Mouse (Mus musculus) hindbrain, embryonic 10.5 days (tissue): ENCODE measurements around the gene Drg1. TPM values are rescaled to one million over a fixed set of nuclear protein-coding genes. Genes with fewer than 3 reads are reported as not detected.
"Not testable (repeated sequence)": the region's sequence is repeated elsewhere in the genome, so short reads cannot be mapped to it uniquely, and the experiment has no call there.

ENCODE experiments used
- DNase-seq: peaks from one replicate; pipeline ENCODE4 v3.0.0-alpha.2; 2017; ENCODE audit warnings: low spot score
- H3K27ac ChIP-seq: fragments of 300-500 bp; sonication (generic); 2 replicates; pipeline ENCODE4 v1.5.1; 2016; ENCODE audit warnings: mild to moderate bottlenecking, moderate library complexity
- H3K27me3 ChIP-seq: fragments of 300-500 bp; sonication (generic); 2 replicates; pipeline ENCODE4 v1.6.1; 2016; ENCODE audit warnings: mild to moderate bottlenecking; ENCODE audit not compliant: poor library complexity, insufficient read depth, severe bottlenecking
- H3K36me3 ChIP-seq: fragments of 300-500 bp; sonication (generic); 2 replicates; pipeline ENCODE4 v1.6.1; 2016; ENCODE audit warnings: mild to moderate bottlenecking, moderate library complexity
- H3K4me1 ChIP-seq: fragments of 300-500 bp; sonication (generic); replicated peaks from 2 replicates; pipeline ENCODE4 v1.6.1; 2016; ENCODE audit warnings: mild to moderate bottlenecking
- H3K4me3 ChIP-seq: fragments of 300-500 bp; sonication (generic); 2 replicates; pipeline ENCODE4 v1.5.1; 2016; ENCODE audit warnings: mild to moderate bottlenecking, moderate library complexity
- H3K9me3 ChIP-seq: fragments of 300-500 bp; sonication (generic); 2 replicates; pipeline ENCODE4 v1.6.1; 2016; ENCODE audit warnings: mild to moderate bottlenecking, moderate library complexity
- WGBS: fragments of 180-500 bp; shearing (Covaris S2); methylation state at CpG from one replicate; pipeline ENCODE4 v1.1.7; 2016; 5-methylcytosine and 5-hydroxymethylcytosine counted together
- polyA plus RNA-seq: library from polyadenylated mRNA; unstranded; fragments of >200 nt; fragmentation: Nextera tagmentation; extraction: Ambion mirVana; gene quantifications from 2 replicates; pipeline ENCODE4 v1.2.1, GENCODE M21; 2016

The Drg1 gene
- polyA plus RNA-seq, 1 experiment from 2014 or later: 322 TPM

DNA sequence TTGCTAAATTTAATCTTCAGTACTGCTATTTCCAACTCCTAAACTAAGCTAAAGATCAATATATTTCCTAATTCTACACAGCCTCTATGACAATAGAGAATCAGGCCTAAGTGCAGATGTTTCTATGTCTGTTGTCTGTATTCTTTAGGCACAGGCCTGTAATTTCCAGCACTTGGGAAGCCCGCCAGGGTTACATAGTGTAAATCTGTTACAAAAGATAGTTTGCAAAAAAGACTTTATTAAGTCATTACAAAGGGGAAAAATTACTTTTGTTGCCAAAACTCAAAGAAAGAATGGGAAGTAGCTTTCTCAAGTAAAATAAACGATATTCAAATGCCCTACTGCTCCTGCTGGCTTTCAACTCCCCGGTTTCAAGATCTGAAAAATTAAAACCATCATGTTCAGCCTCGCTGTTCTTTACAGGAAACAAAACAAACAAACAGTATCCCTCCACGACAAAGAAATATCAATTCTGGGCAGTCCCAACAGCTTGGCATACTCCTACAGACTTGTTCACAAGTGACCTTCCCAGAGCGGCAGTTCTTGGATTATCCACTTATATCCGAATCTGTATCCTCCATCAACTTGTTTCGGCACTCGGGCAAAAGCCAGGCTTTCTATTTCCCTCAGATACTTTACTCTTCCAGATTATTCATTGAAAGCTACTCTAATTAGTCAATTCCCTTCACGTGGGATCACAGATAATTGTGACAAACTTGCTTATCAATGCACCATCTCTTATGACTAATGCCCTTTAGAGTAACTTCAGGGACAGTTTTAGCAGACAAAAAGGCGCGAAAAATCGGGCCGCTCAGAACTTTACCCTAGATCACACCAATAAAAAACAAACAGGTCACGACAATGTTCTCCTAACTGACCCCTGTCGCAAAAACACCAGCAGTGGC is 64.6 kb downstream of the Drg1 start:
- Histone ChIP-seq H3K27ac (peak overlapping the region; percentile 86), H3K36me3 (peaks cover 24% of the 10 kb centered on the region), H3K9me3 (no peaks in the 10 kb centered on the region), H3K4me3 (peak overlapping the region; percentile 51), H3K27me3 (no peaks in the 10 kb centered on the region), H3K4me1 (peaks cover 9% of the 10 kb centered on the region)
- 9% methylated on average over 16 of the region's 16 CpGs for WGBS
- DNase-seq: no peak

DNA sequence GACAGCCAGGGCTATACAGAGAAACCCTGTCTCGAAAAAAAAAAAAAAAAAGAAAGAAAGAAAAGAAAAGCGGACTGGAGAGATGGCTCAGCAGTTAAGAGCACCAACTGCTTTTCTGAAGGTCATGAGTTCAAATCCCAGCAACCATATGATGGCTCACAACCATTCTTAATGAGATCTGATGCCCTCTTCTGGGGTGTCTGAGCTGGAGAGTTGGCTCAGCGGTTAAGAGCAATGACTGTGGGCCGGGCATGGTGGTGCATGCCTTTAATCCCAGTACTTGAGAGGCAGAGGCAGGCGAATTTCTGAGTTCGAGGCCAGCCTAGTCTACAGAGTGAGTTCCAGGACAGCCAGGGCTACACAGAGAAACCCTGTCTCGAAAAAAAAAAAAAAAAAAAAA is 65.6 kb downstream of the Drg1 start:
- not testable (repeated sequence) for DNase-seq, H3K27me3 ChIP-seq, H3K4me1 ChIP-seq, H3K27ac ChIP-seq, H3K9me3 ChIP-seq, H3K4me3 ChIP-seq
- WGBS: 93% methylated on average over 7 of the region's 7 CpGs
- H3K36me3 ChIP-seq: peaks cover 15% of the 10 kb centered on the region

DNA sequence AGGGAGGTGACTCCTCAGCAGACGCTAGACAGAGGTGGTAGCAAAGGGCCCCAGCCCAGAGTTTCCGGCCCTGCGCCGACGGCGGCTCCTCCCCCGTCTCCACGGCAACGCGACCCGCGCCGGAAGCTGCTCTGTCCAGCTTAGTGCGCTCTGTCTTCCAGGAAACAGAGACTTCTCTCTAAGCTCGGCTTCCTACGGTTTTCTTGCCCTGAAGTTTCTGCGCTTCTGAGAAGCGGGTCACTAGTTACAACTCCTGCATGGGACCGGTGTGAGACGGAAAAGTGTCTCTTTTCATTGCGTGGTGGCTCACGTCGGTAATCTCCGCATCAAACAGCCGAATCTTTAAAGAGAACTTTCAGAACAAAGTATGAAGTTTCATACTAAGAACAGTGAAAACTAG is 72.9 kb downstream of the Drg1 start, which contains the start of gene Sfi1:
Gene Sfi1, minus strand, starts transcription at position 101 of the 400 bp plus-strand sequence.
- no peaks in the 10 kb centered on the region for H3K27me3 ChIP-seq
- H3K9me3 ChIP-seq: no peaks in the 10 kb centered on the region
- no peak for DNase-seq
- H3K4me3 ChIP-seq: no peak within 1 kb of the TSS
- H3K27ac ChIP-seq: no peak within 1 kb of the TSS
- no peaks in the 10 kb centered on the region for H3K36me3 ChIP-seq
- 86% methylated on average over 25 of the region's 25 CpGs for WGBS
- no peaks in the 10 kb centered on the region for H3K4me1 ChIP-seq

DNA sequence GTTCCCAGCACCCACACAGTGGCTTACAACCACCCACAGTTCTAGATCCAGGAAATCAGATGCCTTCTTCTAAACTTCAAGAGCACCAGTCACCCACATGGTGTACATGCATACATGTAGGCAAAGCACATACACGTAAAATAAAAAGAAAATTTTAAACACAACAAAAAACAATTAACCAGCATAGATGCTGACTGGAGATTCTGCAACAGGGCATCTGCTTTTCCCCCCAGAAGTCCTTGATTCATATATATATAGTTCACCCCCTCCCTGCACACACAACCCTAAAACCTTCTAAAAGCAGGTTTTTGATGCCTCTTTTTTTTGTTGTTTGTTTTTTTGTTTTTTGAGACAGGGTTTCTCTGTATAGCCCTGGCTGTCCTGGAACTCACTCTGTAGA is 83.5 kb downstream of the Drg1 start:
- not testable (repeated sequence) for H3K4me1 ChIP-seq, H3K27me3 ChIP-seq, H3K36me3 ChIP-seq, DNase-seq, H3K27ac ChIP-seq, H3K4me3 ChIP-seq
- H3K9me3 ChIP-seq: peaks cover 15% of the 10 kb centered on the region
- WGBS: 86% methylated on average over 1 of the region's 1 CpGs

DNA sequence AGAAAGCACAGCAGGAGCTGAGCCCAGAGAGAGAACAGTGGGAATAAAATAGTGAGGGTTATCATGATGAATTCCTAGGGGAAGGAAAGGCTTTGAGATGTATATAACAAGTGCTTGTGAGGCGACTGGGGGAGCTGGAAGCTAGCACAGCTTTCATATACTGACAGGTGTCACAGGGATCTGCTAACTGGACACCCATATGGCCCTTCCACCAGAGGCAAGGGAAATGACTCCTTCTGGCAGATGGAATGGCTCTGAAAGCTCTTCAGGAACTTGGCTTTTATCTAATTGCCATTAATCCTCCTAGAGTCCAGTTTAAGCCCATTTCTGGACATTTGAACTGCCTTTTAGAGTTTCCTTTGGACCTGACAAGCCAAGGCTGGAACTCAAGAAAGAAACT is 84.2 kb downstream of the Drg1 start:
- not testable (repeated sequence) for H3K4me1 ChIP-seq, H3K27me3 ChIP-seq, H3K4me3 ChIP-seq, H3K27ac ChIP-seq, H3K36me3 ChIP-seq, DNase-seq
- WGBS: 33% methylated on average over 1 of the region's 1 CpGs
- H3K9me3 ChIP-seq: peaks cover 17% of the 10 kb centered on the region

DNA sequence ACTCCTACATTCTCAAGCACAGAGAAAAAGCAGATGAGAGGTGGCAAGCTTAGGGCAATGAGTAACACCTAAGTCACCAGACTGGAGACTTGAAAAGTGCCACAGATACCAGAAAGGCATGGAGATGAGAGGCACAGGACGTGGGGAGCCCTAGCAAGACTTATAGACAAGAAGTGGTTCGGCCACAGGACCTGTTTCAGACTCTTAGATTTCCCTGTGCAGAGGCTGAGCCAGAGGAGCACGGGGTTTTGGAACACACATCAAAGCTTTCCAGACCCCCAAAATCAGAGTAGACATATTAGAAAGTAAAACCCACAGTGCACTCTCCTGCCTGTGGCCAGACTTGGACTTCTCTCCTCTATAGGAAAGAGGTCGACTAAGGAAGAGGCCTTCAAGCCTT is 85.0 kb downstream of the Drg1 start:
- not testable (repeated sequence) for H3K4me1 ChIP-seq, H3K27ac ChIP-seq, H3K36me3 ChIP-seq, DNase-seq, H3K27me3 ChIP-seq, H3K4me3 ChIP-seq
- 61% methylated on average over 4 of the region's 4 CpGs for WGBS
- H3K9me3 ChIP-seq: peaks cover 17% of the 10 kb centered on the region

DNA sequence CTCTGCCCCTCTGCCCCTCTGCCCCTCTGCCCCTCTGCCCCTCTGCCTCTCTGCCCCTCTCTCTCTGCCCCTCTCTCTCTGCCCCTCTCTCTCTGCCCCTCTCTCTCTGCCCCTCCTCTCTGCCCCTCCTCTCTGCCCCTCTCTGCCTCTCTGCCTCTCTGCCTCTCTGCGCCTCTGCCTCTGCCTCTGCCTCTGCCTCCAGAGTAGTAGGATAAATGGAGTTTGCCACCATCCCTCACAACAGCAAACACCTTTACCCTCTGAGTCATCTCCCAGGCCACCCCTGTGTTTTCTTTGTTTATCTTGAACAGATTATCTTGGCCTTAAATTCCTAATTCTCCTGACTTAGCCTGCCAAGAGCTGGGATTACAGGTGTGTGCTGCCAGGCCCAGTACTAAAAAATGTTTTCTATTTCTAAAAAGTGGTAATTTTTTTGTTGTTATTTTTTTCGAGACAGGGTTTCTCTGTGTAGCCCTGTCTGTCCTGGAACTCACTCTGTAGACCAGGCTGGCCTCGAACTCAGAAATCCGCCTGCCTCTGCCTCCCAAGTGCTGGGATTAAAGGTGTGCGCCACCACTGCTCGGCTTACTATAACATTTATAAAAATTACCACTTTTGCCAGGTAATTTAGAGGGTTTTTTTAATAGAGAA is 85.6 kb downstream of the Drg1 start:
- peaks cover 17% of the 10 kb centered on the region for H3K9me3 ChIP-seq
- not testable (repeated sequence) for H3K4me1 ChIP-seq, H3K36me3 ChIP-seq, H3K4me3 ChIP-seq, H3K27me3 ChIP-seq, DNase-seq, H3K27ac ChIP-seq
- 77% methylated on average over 6 of the region's 6 CpGs for WGBS

DNA sequence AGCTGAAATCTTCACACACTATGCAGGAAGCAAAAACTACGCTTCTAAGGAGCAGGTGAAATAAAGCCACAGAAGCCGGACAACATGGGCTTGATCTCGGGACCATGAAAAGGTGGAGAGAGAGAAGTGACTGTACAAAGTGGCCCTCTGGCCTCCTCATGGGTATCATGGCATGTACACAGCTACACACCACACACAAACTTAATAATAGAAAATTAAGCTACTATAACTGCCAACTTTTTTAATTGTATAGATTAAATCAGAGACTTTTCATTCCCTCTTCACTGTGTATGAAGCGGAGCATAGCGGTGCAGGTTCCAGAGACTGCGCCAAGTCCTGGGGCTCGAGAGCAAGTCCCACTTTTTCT is 86.5 kb downstream of the Drg1 start:
- DNase-seq, H3K4me1 ChIP-seq, H3K27me3 ChIP-seq, H3K4me3 ChIP-seq, H3K27ac ChIP-seq, H3K36me3 ChIP-seq: not testable (repeated sequence)
- peaks cover 17% of the 10 kb centered on the region for H3K9me3 ChIP-seq
- WGBS: 89% methylated on average over 7 of the region's 7 CpGs

DNA sequence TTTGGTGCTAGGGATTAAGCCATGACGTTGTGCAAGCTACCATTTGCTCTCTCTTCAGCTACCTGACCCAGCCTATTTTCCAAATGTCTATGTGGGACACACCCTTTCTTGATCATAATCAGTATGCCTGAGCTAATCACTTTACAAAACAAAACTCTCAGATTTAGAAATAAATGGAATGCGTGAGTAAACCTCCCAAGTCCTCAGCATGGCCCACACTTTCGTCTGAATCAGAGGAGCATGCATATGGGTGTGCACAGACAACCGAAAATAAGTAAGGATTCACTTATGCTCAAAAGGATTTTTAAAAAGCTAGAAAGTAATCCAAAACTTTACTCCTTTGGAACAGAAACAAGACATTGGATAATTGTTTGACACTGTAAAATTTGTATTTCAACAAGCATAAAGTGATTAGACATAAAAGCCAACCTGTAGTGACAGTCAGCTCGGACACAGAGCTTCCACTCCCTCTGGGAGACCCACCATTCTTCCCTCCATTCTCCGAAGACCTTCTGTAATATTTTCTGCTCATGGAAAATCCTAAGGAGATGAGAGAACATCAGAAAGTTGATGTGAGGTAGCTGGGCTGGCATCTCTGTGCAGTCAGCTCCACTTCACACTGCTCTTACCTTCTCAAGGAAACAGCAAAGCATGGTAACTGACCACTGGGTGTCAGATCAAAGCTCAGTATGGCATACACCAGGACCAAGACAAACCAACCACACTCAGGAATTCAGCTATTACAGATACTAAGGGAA is 87.1 kb downstream of the Drg1 start:
- H3K4me3 ChIP-seq, H3K36me3 ChIP-seq, H3K4me1 ChIP-seq, H3K27ac ChIP-seq, DNase-seq, H3K27me3 ChIP-seq: not testable (repeated sequence)
- H3K9me3 ChIP-seq: peaks cover 17% of the 10 kb centered on the region
- WGBS: 91% methylated on average over 6 of the region's 6 CpGs

DNA sequence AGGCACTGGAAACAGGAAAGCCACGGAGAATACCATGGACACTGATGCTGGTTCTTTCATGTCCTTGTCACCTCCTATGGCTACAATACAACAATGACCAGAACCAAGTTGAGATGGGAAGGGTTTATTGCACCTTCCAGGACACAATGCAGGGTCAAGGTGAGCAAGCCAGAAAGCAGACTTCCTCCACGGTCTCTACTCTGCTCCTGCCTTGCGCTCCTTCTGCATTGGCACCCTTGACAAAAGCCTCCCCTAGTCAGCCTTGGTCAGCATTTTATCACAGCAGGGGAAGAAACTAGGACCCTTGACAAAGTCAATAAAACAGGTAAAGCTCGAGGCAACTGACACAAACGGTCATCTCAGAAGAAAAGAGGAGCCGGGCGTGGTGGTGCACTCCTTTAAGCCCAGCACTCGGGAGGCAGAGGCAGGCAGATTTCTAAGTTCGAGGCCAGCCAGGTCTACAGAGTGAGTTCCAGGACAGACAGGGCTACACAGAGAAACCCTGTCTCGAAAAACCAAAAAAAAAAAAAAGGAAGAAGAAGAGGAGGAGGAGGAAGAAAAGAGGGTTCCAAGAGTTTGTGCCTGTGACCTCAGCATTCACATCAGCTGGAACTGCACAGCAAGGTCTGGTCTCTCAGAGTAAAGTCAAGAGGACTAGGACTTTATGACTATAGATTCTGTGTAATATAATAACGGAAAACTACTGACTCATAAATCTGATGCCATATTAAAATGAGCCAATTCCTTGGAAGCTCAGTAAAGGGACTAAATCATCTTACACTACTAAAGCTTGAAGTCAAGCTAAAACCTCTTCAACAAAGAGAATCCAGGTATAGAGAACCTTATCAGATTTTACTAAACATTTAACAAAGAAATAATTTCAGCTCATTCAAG is 92.5 kb downstream of the Drg1 start:
- peak; percentile 19 for DNase-seq
- peaks cover 19% of the 10 kb centered on the region for H3K9me3 ChIP-seq

DNA sequence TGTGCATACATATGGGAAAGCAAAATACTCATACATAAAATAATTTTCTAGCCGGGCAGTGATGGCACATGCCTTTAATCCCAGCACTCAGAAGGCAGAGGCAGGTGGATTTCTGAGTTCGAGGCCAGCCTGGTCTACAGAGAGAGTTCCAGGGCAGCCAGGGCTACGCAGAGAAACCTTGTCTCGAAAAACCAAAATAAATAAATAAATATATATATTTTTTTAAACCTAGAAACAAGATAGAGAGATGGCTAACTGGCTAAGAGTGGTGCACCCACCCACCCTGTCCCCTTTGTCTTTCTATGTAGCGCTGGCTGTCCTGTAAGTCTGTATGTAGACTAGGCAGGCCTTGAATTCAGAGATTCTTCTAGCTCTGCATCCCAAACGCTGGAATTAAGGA is 93.7 kb downstream of the Drg1 start:
- 64% methylated on average over 6 of the region's 6 CpGs for WGBS
- H3K4me3 ChIP-seq, H3K4me1 ChIP-seq: not testable (repeated sequence)

More for the DNA sequence above, 92.5 kb downstream of the Drg1 start:
- H3K36me3 ChIP-seq, H3K4me3 ChIP-seq, H3K4me1 ChIP-seq, H3K27ac ChIP-seq, H3K27me3 ChIP-seq: not testable (repeated sequence)
- 88% methylated on average over 11 of the region's 11 CpGs for WGBS

DNA sequence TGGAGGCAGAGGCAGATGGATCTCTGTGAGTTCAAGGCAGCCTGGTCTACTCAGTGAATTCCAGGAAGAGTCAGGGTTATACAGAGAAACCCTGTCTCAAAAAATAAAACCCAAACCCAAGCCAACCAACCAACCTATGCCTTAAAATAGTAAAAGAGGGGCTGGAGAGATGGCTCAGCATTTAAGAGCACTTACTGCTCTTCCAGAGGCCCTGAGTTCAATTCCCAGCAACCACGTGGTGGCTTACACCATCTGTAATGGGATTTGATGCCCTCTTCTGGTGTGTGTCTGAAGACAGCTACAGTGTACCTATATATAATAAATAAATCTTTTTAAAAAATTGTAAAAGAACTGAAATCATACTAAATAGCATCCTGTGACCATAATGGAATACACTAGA is 94.3 kb downstream of the Drg1 start:
- not testable (repeated sequence) for H3K4me3 ChIP-seq, H3K4me1 ChIP-seq, H3K36me3 ChIP-seq, H3K27me3 ChIP-seq, H3K27ac ChIP-seq, DNase-seq
- WGBS: 61% methylated on average over 1 of the region's 1 CpGs
- peaks cover 27% of the 10 kb centered on the region for H3K9me3 ChIP-seq

More for the DNA sequence above, 93.7 kb downstream of the Drg1 start:
- peaks cover 24% of the 10 kb centered on the region for H3K9me3 ChIP-seq
- H3K27ac ChIP-seq, DNase-seq, H3K27me3 ChIP-seq, H3K36me3 ChIP-seq: not testable (repeated sequence)
